Mouse (Mus musculus) mesoderm, embryonic 11.5 days (tissue): Measurements from ENCODE around the gene Fkbp4.
A peak's percentile ranks its signal among the peaks of the same experiment; 100 is the strongest.

Experiments used
- DNase-seq: peaks from one replicate; pipeline ENCODE4 v3.0.0-alpha.2; 2012; ENCODE audit warnings: low read depth, low spot score

The Fkbp4 gene

DNA sequence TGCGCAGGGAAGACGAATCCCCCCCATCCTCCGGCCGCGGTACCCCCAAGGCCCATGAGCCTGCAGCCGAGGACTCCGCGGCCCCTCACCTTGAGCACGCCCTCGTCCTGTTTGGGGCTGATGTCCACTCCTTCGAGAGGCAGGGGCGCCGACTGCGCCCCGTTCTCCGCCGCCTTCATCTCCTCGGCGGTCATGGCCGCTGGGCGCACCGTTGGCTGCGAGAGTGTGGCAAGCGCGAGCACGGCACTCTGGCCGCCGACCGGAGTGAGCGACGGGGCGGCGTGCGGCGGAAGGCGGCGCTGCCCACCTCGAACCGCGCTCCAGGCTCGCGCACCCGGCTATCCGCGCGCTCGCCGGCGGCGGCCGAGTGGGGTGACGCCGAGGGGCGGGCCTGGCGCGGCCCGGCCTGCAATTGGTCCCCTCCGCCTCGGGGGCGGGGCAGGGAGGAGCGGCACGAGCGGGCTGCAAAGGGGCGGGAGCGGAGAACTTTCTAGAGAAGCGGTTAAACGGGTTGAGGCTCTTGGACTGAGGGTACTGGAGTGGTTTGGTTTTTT lies at the start of gene Fkbp4:
Gene Fkbp4 (minus strand): TSS at position 361 of the 554 bp plus-strand sequence.
- peak; percentile 93 for DNase-seq

GRCm38 (mm10) chr6:128487736-128488135 lies 49.3 kb upstream of the Fkbp4 start:
- no peak for DNase-seq

GRCm38 (mm10) chr6:128479463-128480454 lies 41.3 kb upstream of the Fkbp4 start:
- DNase-seq: peak; percentile 95

- DNase-seq: no peak
Observed at GRCm38 (mm10) chr6:128477495-128477894, 39.0 kb upstream of the Fkbp4 start.

DNA sequence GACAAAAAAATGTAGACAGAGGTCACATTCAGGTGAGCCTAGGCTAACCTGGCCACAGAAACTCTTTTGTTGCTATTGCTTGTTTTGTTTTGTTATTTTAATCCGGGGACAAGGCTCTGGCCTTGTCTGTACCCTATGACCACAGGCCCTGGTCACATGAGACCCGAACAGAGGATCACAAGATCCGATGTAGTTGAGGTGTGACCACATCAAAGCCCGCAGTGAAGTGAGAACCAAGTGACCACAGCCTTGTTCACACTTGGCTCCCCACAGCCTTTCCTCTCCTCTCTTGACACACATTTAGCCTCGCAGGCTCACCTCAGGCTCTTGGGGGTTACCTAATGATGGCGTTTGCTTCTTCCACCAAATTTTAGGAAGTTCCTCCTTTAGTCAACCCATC lies 35.6 kb upstream of the Fkbp4 start:
- DNase-seq: no peak

DNA sequence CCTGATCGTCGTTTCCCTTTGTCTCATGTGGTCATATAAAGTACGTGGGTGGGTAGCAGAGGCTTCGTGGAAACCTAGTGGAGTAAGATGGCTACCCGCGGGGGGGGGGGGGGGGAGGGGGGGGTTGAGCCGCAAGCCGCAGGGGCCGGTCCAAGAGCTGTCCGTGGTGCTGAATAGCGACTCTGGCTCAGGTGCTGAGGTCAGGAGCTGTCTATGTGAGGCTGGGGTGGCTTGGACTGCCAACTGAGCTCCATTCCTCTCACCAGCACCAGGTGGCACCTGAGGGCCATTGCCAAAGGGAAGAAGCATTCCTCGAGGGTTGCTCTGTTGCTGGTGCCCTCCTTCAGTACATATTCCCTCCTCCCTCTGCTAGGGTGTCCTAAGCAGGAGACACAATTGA lies 31.0 kb upstream of the Fkbp4 start:
- DNase-seq: peak; percentile 73

- DNase-seq: no peak
Observed at GRCm38 (mm10) chr6:128467298-128467697, 28.8 kb upstream of the Fkbp4 start.

DNA sequence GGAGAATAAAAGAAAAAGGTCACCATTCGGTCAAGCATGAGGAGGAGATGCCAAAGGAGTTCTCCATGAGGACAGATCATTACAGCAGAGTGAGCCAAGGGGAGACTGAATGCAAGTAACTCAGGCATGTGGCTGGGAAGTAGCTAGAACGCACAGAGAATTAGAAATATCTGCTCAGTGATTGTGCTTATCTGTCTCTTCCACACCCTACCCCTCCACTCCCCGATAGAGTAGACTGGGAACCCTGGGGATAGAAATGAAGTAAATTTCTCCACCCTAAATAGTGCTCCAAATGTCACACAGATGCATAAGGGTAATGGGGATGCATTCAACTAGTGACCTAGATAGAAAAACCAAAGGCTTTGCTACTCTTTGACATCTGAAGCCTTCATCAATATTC lies 28.1 kb upstream of the Fkbp4 start:
- DNase-seq: no peak

GRCm38 (mm10) chr6:128466043-128466442 lies 27.6 kb upstream of the Fkbp4 start:
- no peak for DNase-seq

- no peak for DNase-seq
Observed at GRCm38 (mm10) chr6:128464996-128465395, 26.5 kb upstream of the Fkbp4 start.

- DNase-seq: no peak
Observed at GRCm38 (mm10) chr6:128461606-128462005, 23.1 kb upstream of the Fkbp4 start.

GRCm38 (mm10) chr6:128460729-128461503 lies 22.4 kb upstream of the Fkbp4 start:
- DNase-seq: no peak

DNA sequence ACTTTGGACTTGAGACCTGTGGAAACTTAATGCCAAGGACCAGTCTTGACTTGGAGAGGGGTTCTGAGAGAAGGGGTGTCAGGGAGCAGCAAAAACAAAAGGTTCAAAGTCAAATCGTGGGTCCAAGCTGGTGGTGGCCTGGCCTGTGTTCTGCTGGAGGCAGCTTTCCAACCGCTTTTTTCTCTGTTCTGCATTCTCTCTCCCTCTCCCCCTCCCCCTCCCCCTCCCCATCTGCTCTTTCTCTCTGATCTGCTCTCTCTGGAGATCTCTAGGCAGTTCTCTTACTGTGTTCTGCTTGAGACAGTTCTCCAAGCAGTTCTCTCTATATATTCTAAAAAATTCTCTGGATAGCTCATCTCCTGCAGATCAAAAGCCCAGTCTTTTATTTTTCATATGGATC lies 21.8 kb upstream of the Fkbp4 start:
- DNase-seq: no peak

- no peak for DNase-seq
Observed at GRCm38 (mm10) chr6:128457186-128457585, 18.7 kb upstream of the Fkbp4 start.

- DNase-seq: no peak
Observed at GRCm38 (mm10) chr6:128455835-128456605, 17.5 kb upstream of the Fkbp4 start.

GRCm38 (mm10) chr6:128447063-128447462 lies 8.6 kb upstream of the Fkbp4 start:
- DNase-seq: no peak

- peak; percentile 70 for DNase-seq
Observed at GRCm38 (mm10) chr6:128445761-128446535, 7.5 kb upstream of the Fkbp4 start.

- DNase-seq: no peak
Observed at GRCm38 (mm10) chr6:128440238-128440637, 1.8 kb upstream of the Fkbp4 start.

GRCm38 (mm10) chr6:128438871-128439341 lies 429 bp upstream of the Fkbp4 start:
- no peak for DNase-seq

- DNase-seq: peak; percentile 70
Observed at GRCm38 (mm10) chr6:128437731-128438316, 653 bp downstream of the Fkbp4 start.
